Mouse (Mus musculus) C2C12 (cell line): ENCODE measurements around the gene Stn1.

Source experiments
- CTCF ChIP-seq: IDR thresholded peaks from one replicate; pipeline ENCODE4 v1.5.1; 2011; ENCODE audit not compliant: control insufficient read depth, insufficient read depth, insufficient read length
- MYOD1 ChIP-seq: IDR thresholded peaks from one replicate; pipeline ENCODE4 v1.6.1; 2011; ENCODE audit warnings: low read depth; ENCODE audit not compliant: control insufficient read depth, insufficient read length

GRCm38 (mm10) chr19:47515091-47515490 is 22.2 kb downstream of the Stn1 start:
- TF ChIP-seq CTCF (no peak), MYOD1 (no peak)
